Mouse (Mus musculus) liver, embryonic 16.5 days (tissue): ENCODE results near the gene Lrguk. TPM values are rescaled to one million over a fixed set of nuclear protein-coding genes. Genes with fewer than 3 reads are reported as not detected.

ENCODE experiments used
- ATAC-seq: fragments of 200-750 bp; cut with Nextera tagmentation; 2 replicates; pipeline ENCODE4 v1.8.0; 2017; ENCODE audit warnings: low read depth, mild to moderate bottlenecking, moderate number of reproducible peaks, moderate library complexity
- H3K27ac ChIP-seq: fragments of 300-500 bp; sonication (generic); 2 replicates; pipeline ENCODE4 v1.5.1; 2014; ENCODE audit warnings: mild to moderate bottlenecking, low read length
- H3K27me3 ChIP-seq: fragments of 300-500 bp; sonication (generic); 2 replicates; pipeline ENCODE4 v1.6.1; 2014; ENCODE audit warnings: low read depth, low read length, mixed read lengths; ENCODE audit not compliant: control insufficient read depth, insufficient read depth
- H3K36me3 ChIP-seq: fragments of 300-500 bp; sonication (generic); 2 replicates; pipeline ENCODE4 v1.6.1; 2014; ENCODE audit warnings: mild to moderate bottlenecking; ENCODE audit not compliant: control insufficient read depth, insufficient read depth
- H3K4me1 ChIP-seq: fragments of 300-500 bp; sonication (generic); 2 replicates; pipeline ENCODE4 v1.6.1; 2014; ENCODE audit warnings: low read depth, low read length, mixed read lengths; ENCODE audit not compliant: control insufficient read depth
- H3K4me2 ChIP-seq: fragments of 300-500 bp; sonication (generic); 2 replicates; pipeline ENCODE4 v1.6.1; 2014; ENCODE audit warnings: low read depth, low read length, mixed read lengths
- H3K4me3 ChIP-seq: fragments of 300-500 bp; sonication (generic); 2 replicates; pipeline ENCODE4 v1.5.1; 2014; ENCODE audit warnings: low read depth, mild to moderate bottlenecking, low read length
- H3K9ac ChIP-seq: fragments of 300-500 bp; sonication (generic); 2 replicates; pipeline ENCODE4 v1.6.1; 2014; ENCODE audit warnings: low read depth, low read length
- H3K9me3 ChIP-seq: fragments of 300-500 bp; sonication (generic); replicated peaks from 2 replicates; pipeline ENCODE4 v1.6.1; 2016; ENCODE audit warnings: low read length; ENCODE audit not compliant: control insufficient read depth
- WGBS: fragments of 180-500 bp; shearing (Covaris S2); extraction: QIAGEN DNeasy Blood & Tissue Kit; methylation state at CpG from one replicate; pipeline ENCODE4 v1.1.7; 2014; ENCODE audit not compliant: insufficient replicate concordance; 5-methylcytosine and 5-hydroxymethylcytosine counted together
- polyA plus RNA-seq: library from polyadenylated mRNA; unstranded; fragments of >200 nt; fragmentation: Nextera tagmentation; extraction: Ambion mirVana; gene quantifications from 2 replicates; pipeline ENCODE4 v1.2.1, GENCODE M21; 2015

The Lrguk gene
- 0.06 and 0.09 TPM in 2 replicates for polyA plus RNA-seq

DNA sequence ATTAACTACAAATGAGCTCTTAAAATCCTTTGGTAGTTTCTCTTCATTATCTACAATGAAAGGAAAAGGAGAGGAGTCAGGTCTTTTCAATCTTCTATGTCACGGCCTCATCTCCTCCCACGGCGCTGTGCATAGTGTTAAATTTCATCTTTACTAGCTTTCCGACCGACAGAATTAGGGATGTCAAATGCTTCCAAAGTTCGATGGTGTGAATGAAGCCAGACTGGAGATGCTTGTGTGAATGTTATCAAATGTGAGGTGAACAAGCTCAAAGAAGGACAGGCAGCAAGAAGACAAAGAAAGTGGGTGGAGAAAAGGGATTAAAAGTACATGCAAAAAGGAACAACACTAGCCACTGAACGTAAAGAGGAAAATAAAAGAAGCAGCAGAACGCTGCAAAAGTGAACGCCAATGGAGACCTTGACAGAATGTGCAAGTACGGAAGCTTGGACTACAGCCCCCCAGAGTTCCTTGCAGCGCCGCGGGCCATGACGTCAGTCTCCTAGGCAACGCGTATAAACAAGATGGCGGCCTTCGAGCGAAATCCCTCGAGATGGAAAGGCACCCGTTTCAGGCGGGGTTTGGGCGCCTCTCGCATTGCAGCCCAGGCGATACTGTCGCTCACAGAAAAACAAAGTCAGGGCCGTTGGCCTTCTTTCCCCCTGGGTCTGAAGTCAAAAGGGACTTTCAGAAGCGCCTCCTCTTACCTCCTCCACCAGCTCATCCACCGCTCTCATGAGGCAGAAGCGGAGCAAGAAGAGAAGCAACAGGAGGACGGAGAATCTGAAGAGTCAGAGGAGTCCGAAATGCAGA is at the start of gene Lrguk:
TSS of gene Lrguk (plus strand) at position 516 of the 813 bp plus-strand sequence.
- H3K36me3 ChIP-seq = no peaks in the 10 kb centered on the region
- no peaks in the 10 kb centered on the region for H3K27me3 ChIP-seq
- H3K9ac ChIP-seq = peak within 1 kb of the TSS; percentile 8; the same call in 1 of the 2 replicates
- no peaks in the 10 kb centered on the region; the same call in 1 of the 2 replicates for H3K4me1 ChIP-seq
- peak within 1 kb of the TSS; percentile 85 for H3K4me2 ChIP-seq
- WGBS = 7% methylated on average over 32 of the region's 32 CpGs
- peak; percentile 79 for ATAC-seq
- H3K4me3 ChIP-seq = peak within 1 kb of the TSS; percentile 63
- H3K27ac ChIP-seq = no peak within 1 kb of the TSS
- H3K9me3 ChIP-seq = no peaks in the 10 kb centered on the region

DNA sequence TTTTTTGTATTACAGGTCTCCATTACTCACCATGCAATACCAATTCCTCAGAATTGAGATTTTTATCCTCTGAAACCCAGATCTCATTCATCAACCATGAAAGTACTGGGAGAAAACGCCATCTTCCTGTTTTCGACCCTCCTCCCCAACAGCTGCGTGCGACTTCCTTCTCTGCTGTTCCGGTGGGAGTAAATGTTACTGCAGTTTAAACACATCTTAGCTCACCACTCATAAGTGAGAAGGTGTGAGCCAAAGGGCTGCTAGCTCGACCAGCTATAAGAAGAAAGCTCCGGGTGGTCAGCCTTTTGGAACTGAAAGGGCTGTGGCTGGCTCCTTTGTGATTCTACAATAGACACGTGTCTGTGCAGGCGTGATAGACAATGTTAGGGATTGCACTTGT is 46.5 kb upstream of the Lrguk start:
- H3K27ac ChIP-seq = no peak overlapping the region
- H3K4me1 ChIP-seq = no peaks in the 10 kb centered on the region
- no peak overlapping the region for H3K4me3 ChIP-seq
- no peaks in the 10 kb centered on the region for H3K9me3 ChIP-seq
- no peak overlapping the region for H3K4me2 ChIP-seq
- 32% methylated on average over 9 of the region's 9 CpGs for WGBS
- H3K9ac ChIP-seq = no peak overlapping the region
- H3K36me3 ChIP-seq = no peaks in the 10 kb centered on the region
- ATAC-seq = no peak
- H3K27me3 ChIP-seq = no peaks in the 10 kb centered on the region

DNA sequence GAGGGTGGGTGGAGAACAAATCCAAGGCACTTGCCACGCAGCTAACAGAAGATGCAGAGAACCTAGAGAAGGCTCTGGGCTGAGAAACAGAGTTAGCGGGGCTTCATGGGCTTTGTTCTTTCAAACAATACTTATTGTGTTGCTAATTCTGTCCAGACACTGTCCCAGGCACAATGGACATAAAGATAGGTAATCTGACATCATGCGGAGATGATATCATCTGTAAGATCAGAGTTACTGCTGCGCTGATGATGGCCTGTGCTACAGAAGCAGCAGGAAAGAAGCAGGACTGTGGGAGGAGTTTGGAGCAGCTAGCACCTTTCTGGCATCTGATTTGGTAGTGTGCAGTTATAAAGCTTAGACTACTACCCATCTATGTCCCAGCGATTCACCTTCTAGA is 42.1 kb upstream of the Lrguk start:
- ATAC-seq = no peak
- 66% methylated on average over 5 of the region's 5 CpGs for WGBS
- Histone ChIP-seq H3K27ac (no peak overlapping the region), H3K36me3 (no peaks in the 10 kb centered on the region), H3K9ac (no peak overlapping the region), H3K27me3 (no peaks in the 10 kb centered on the region), H3K4me3 (no peak overlapping the region), H3K9me3 (no peaks in the 10 kb centered on the region), H3K4me1 (no peaks in the 10 kb centered on the region), H3K4me2 (no peak overlapping the region)

GRCm38 (mm10) chr6:33992213-33993034 is 36.8 kb upstream of the Lrguk start:
- no peaks in the 10 kb centered on the region for H3K9me3 ChIP-seq
- no peaks in the 10 kb centered on the region for H3K27me3 ChIP-seq
- no peaks in the 10 kb centered on the region for H3K36me3 ChIP-seq
- no peak overlapping the region for H3K9ac ChIP-seq
- WGBS = 52% methylated on average over 23 of the region's 24 CpGs
- no peak for ATAC-seq
- H3K4me2 ChIP-seq = no peak overlapping the region
- H3K27ac ChIP-seq = no peak overlapping the region
- no peaks in the 10 kb centered on the region for H3K4me1 ChIP-seq
- H3K4me3 ChIP-seq = no peak overlapping the region

- H3K27me3 ChIP-seq = no peaks in the 10 kb centered on the region
- H3K4me3 ChIP-seq = no peak overlapping the region
- whole genome bisulfite sequencing = 58% methylated on average over 6 of the region's 6 CpGs
- no peak overlapping the region for H3K9ac ChIP-seq
- ATAC-seq = no peak
- H3K4me2 ChIP-seq = no peak overlapping the region
- no peaks in the 10 kb centered on the region for H3K4me1 ChIP-seq
- no peaks in the 10 kb centered on the region for H3K36me3 ChIP-seq
- H3K9me3 ChIP-seq = no peaks in the 10 kb centered on the region
- H3K27ac ChIP-seq = no peak overlapping the region
These were observed 35.4 kb upstream of the Lrguk start for GRCm38 (mm10) chr6:33993842-33994241.

GRCm38 (mm10) chr6:33998590-33998989 is 30.7 kb upstream of the Lrguk start:
- no peak for ATAC-seq
- Histone ChIP-seq H3K27me3 (no peaks in the 10 kb centered on the region), H3K9ac (no peak overlapping the region), H3K4me3 (no peak overlapping the region), H3K27ac (no peak overlapping the region), H3K36me3 (no peaks in the 10 kb centered on the region), H3K9me3 (no peaks in the 10 kb centered on the region), H3K4me2 (no peak overlapping the region), H3K4me1 (no peaks in the 10 kb centered on the region)
- WGBS = 31% methylated on average over 3 of the region's 4 CpGs

GRCm38 (mm10) chr6:33999530-33999929 is 29.7 kb upstream of the Lrguk start:
- Histone ChIP-seq H3K27me3 (no peaks in the 10 kb centered on the region), H3K36me3 (no peaks in the 10 kb centered on the region), H3K4me2 (no peak overlapping the region), H3K9ac (no peak overlapping the region), H3K27ac (no peak overlapping the region), H3K4me3 (no peak overlapping the region), H3K9me3 (no peaks in the 10 kb centered on the region), H3K4me1 (no peaks in the 10 kb centered on the region)
- WGBS = 43% methylated on average over 7 of the region's 7 CpGs
- no peak for ATAC-seq

DNA sequence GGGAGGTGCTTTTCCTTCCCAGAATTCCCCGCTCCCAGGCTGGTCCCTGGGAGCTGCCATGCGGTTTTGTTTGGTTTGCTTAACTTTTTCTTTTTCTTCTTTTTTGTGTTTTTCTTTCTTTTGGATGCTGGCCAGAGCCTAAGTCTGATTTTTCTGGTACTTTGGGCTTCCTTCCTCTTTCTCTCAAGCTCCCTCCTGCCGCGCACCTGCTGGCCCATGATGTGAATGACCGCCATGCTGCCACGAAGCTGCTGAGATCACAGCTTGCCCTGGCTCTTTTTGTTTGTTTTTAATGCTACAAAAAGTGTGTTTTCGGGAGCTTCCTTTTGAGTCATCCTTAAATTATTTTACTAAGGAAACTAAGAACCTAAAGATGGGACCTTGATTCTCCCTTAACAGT is 28.6 kb upstream of the Lrguk start:
- Histone ChIP-seq H3K4me3 (no peak overlapping the region), H3K27ac (no peak overlapping the region), H3K4me1 (no peaks in the 10 kb centered on the region), H3K27me3 (no peaks in the 10 kb centered on the region), H3K4me2 (no peak overlapping the region), H3K9me3 (no peaks in the 10 kb centered on the region), H3K36me3 (no peaks in the 10 kb centered on the region), H3K9ac (no peak overlapping the region)
- ATAC-seq = no peak
- WGBS = 67% methylated on average over 7 of the region's 7 CpGs

DNA sequence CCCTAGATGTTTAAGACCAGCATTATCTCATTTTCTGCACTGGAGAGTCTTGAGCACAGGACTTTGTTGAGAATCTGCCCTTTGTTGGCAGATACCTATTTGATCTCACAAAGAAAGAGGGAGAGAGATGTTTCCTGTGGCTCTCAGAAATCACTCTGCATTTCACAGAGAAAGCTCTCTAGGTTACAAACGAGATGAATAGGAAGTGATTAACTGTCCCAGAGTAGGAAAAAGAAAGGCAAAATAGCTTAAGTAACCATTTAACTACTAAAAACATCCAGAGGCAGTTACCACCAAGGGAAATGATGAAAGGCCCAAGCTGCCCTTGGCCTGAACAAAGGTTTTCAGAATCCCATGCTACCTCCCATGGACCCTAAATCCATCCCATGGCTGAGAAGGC is 26.2 kb upstream of the Lrguk start:
- WGBS = 31% methylated on average over 1 of the region's 1 CpGs
- no peak for ATAC-seq
- no peaks in the 10 kb centered on the region for H3K9me3 ChIP-seq

More for the DNA sequence above, 26.2 kb upstream of the Lrguk start:
- no peaks in the 10 kb centered on the region for H3K36me3 ChIP-seq
- no peak overlapping the region for H3K4me2 ChIP-seq
- H3K4me1 ChIP-seq = no peaks in the 10 kb centered on the region
- no peaks in the 10 kb centered on the region for H3K27me3 ChIP-seq
- no peak overlapping the region for H3K9ac ChIP-seq
- no peak overlapping the region for H3K4me3 ChIP-seq
- no peak overlapping the region for H3K27ac ChIP-seq
